Mouse (Mus musculus): Measurements from ENCODE around the gene Kcnb1. TPM values are rescaled to one million over a fixed set of nuclear protein-coding genes. Genes with fewer than 3 reads are reported as not detected.

Gene Kcnb1
- polyA plus RNA-seq, 1 experiment: 6.7 TPM

GRCm38 (mm10) chr2:167128699-167129607, 61.0 kb downstream of the Kcnb1 start:
- no peak for DNase-seq (ENCODE audit: low spot score)

- no peak for DNase-seq (ENCODE audit: low spot score)
Measured at GRCm38 (mm10) chr2:167127404-167127803, 62.6 kb downstream of the Kcnb1 start.

- no peak for DNase-seq (ENCODE audit: low spot score)
Measured at GRCm38 (mm10) chr2:167125781-167126180, 64.2 kb downstream of the Kcnb1 start.

- no peak for DNase-seq (ENCODE audit: low spot score)
Measured at GRCm38 (mm10) chr2:167123936-167124335, 66.0 kb downstream of the Kcnb1 start.

- DNase-seq (ENCODE audit: low spot score): no peak
Measured at GRCm38 (mm10) chr2:167122737-167123136, 67.2 kb downstream of the Kcnb1 start.

GRCm38 (mm10) chr2:167121996-167122395, 68.0 kb downstream of the Kcnb1 start:
- no peak for DNase-seq (ENCODE audit: low spot score)

- no peak for DNase-seq (ENCODE audit: low spot score)
Measured at GRCm38 (mm10) chr2:167121228-167121627, 68.7 kb downstream of the Kcnb1 start.

- no peak for DNase-seq (ENCODE audit: low spot score)
Measured at GRCm38 (mm10) chr2:167120186-167120830, 69.6 kb downstream of the Kcnb1 start.

- DNase-seq (ENCODE audit: low spot score): peak; percentile 46
Measured at GRCm38 (mm10) chr2:167118046-167118445, 71.9 kb downstream of the Kcnb1 start.

- peak; percentile 76 for DNase-seq (ENCODE audit: low spot score)
Measured at GRCm38 (mm10) chr2:167112737-167113136, 77.2 kb downstream of the Kcnb1 start.

- no peak for DNase-seq (ENCODE audit: low spot score)
Measured at GRCm38 (mm10) chr2:167112259-167112658, 77.7 kb downstream of the Kcnb1 start.

GRCm38 (mm10) chr2:167109506-167109905, 80.4 kb downstream of the Kcnb1 start:
- DNase-seq (ENCODE audit: low spot score): no peak

- DNase-seq (ENCODE audit: low spot score): no peak
Measured at GRCm38 (mm10) chr2:167103546-167103945, 86.4 kb downstream of the Kcnb1 start.

- no peak for DNase-seq (ENCODE audit: low spot score)
Measured at GRCm38 (mm10) chr2:167101743-167102441, 88.1 kb downstream of the Kcnb1 start.

- no peak for DNase-seq (ENCODE audit: low spot score)
Measured at GRCm38 (mm10) chr2:167094688-167095087, 95.3 kb downstream of the Kcnb1 start.

GRCm38 (mm10) chr2:167093171-167093900, 96.6 kb downstream of the Kcnb1 start:
- no peak for DNase-seq (ENCODE audit: low spot score)

GRCm38 (mm10) chr2:167090271-167090670, 99.7 kb downstream of the Kcnb1 start:
- DNase-seq (ENCODE audit: low spot score): no peak

- DNase-seq (ENCODE audit: low spot score): no peak
Measured at GRCm38 (mm10) chr2:167086836-167087235, 103.1 kb downstream of the Kcnb1 start.

GRCm38 (mm10) chr2:167086092-167086491, 103.9 kb downstream of the Kcnb1 start:
- DNase-seq (ENCODE audit: low spot score): no peak

- no peak for DNase-seq (ENCODE audit: low spot score)
Measured at GRCm38 (mm10) chr2:167081639-167082038, 108.3 kb downstream of the Kcnb1 start.

- DNase-seq (ENCODE audit: low spot score): no peak
Measured at GRCm38 (mm10) chr2:167081135-167081534, 108.8 kb downstream of the Kcnb1 start.

- DNase-seq (ENCODE audit: low spot score): no peak
Measured at GRCm38 (mm10) chr2:167080387-167080786, 109.6 kb downstream of the Kcnb1 start.

Measured in urinary bladder, adult 2 months (tissue).